Mouse (Mus musculus) liver, embryonic 16.5 days (tissue): Measurements from ENCODE around the gene Zbtb17. TPM values are rescaled to one million over a fixed set of nuclear protein-coding genes. Genes with fewer than 3 reads are reported as not detected.

Experiments used
- ATAC-seq: fragments of 200-750 bp; cut with Nextera tagmentation; 2 replicates; pipeline ENCODE4 v1.8.0; 2017; ENCODE audit warnings: low read depth, mild to moderate bottlenecking, moderate number of reproducible peaks, moderate library complexity
- H3K27ac ChIP-seq: fragments of 300-500 bp; sonication (generic); 2 replicates; pipeline ENCODE4 v1.5.1; 2014; ENCODE audit warnings: mild to moderate bottlenecking, low read length
- H3K27me3 ChIP-seq: fragments of 300-500 bp; sonication (generic); 2 replicates; pipeline ENCODE4 v1.6.1; 2014; ENCODE audit warnings: low read depth, low read length, mixed read lengths; ENCODE audit not compliant: control insufficient read depth, insufficient read depth
- H3K36me3 ChIP-seq: fragments of 300-500 bp; sonication (generic); 2 replicates; pipeline ENCODE4 v1.6.1; 2014; ENCODE audit warnings: mild to moderate bottlenecking; ENCODE audit not compliant: control insufficient read depth, insufficient read depth
- H3K4me1 ChIP-seq: fragments of 300-500 bp; sonication (generic); 2 replicates; pipeline ENCODE4 v1.6.1; 2014; ENCODE audit warnings: low read depth, low read length, mixed read lengths; ENCODE audit not compliant: control insufficient read depth
- H3K4me2 ChIP-seq: fragments of 300-500 bp; sonication (generic); 2 replicates; pipeline ENCODE4 v1.6.1; 2014; ENCODE audit warnings: low read depth, low read length, mixed read lengths
- H3K4me3 ChIP-seq: fragments of 300-500 bp; sonication (generic); 2 replicates; pipeline ENCODE4 v1.5.1; 2014; ENCODE audit warnings: low read depth, mild to moderate bottlenecking, low read length
- H3K9ac ChIP-seq: fragments of 300-500 bp; sonication (generic); 2 replicates; pipeline ENCODE4 v1.6.1; 2014; ENCODE audit warnings: low read depth, low read length
- H3K9me3 ChIP-seq: fragments of 300-500 bp; sonication (generic); replicated peaks from 2 replicates; pipeline ENCODE4 v1.6.1; 2016; ENCODE audit warnings: low read length; ENCODE audit not compliant: control insufficient read depth
- WGBS: fragments of 180-500 bp; shearing (Covaris S2); extraction: QIAGEN DNeasy Blood & Tissue Kit; methylation state at CpG from one replicate; pipeline ENCODE4 v1.1.7; 2014; ENCODE audit not compliant: insufficient replicate concordance; 5-methylcytosine and 5-hydroxymethylcytosine counted together
- polyA plus RNA-seq: library from polyadenylated mRNA; unstranded; fragments of >200 nt; fragmentation: Nextera tagmentation; extraction: Ambion mirVana; gene quantifications from 2 replicates; pipeline ENCODE4 v1.2.1, GENCODE M21; 2015

The Zbtb17 gene
- 6.6 and 7.9 TPM in 2 replicates for polyA plus RNA-seq

GRCm38 (mm10) chr4:141444451-141445327, at the start of gene Zbtb17:
Gene Zbtb17 (plus strand): TSS chr4:141444654.
- Histone ChIP-seq H3K9ac (peak within 1 kb of the TSS; percentile 90), H3K4me3 (peak within 1 kb of the TSS; percentile 99), H3K4me1 (peaks cover 15% of the 10 kb centered on the region), H3K9me3 (no peaks in the 10 kb centered on the region), H3K27ac (peak within 1 kb of the TSS; percentile 53; the same call in 1 of the 2 replicates), H3K4me2 (peak within 1 kb of the TSS; percentile 91), H3K36me3 (0 out of 2 replicates have a peak, but pooled peaks cover 5% of the 10 kb centered on the region), H3K27me3 (no peaks in the 10 kb centered on the region)
- under 1% methylated on average over 68 of the region's 102 CpGs for WGBS
- peak; percentile 91 for ATAC-seq

- no peaks in the 10 kb centered on the region for H3K36me3 ChIP-seq
- no peaks in the 10 kb centered on the region for H3K27me3 ChIP-seq
- H3K27ac ChIP-seq = no peak overlapping the region
- 19% methylated on average over 16 of the region's 16 CpGs for WGBS
- H3K4me2 ChIP-seq = no peak overlapping the region
- no peak overlapping the region for H3K4me3 ChIP-seq
- no peaks in the 10 kb centered on the region for H3K4me1 ChIP-seq
- H3K9ac ChIP-seq = no peak overlapping the region
- no peaks in the 10 kb centered on the region for H3K9me3 ChIP-seq
- no peak for ATAC-seq
Measured at GRCm38 (mm10) chr4:141394751-141395150, 49.7 kb upstream of the Zbtb17 start.

- no peak overlapping the region for H3K27ac ChIP-seq
- 64% methylated on average over 12 of the region's 12 CpGs for WGBS
- no peak for ATAC-seq
- no peak overlapping the region for H3K4me3 ChIP-seq
- H3K27me3 ChIP-seq = no peaks in the 10 kb centered on the region
- H3K36me3 ChIP-seq = no peaks in the 10 kb centered on the region
- no peak overlapping the region for H3K4me2 ChIP-seq
- no peak overlapping the region for H3K9ac ChIP-seq
- H3K4me1 ChIP-seq = no peaks in the 10 kb centered on the region
- no peaks in the 10 kb centered on the region for H3K9me3 ChIP-seq
Measured at GRCm38 (mm10) chr4:141397861-141398260, 46.6 kb upstream of the Zbtb17 start.

- Histone ChIP-seq H3K4me2 (no peak within 1 kb of the TSS), H3K9ac (no peak within 1 kb of the TSS), H3K36me3 (no peaks in the 10 kb centered on the region), H3K9me3 (no peaks in the 10 kb centered on the region), H3K4me1 (no peaks in the 10 kb centered on the region), H3K27ac (no peak within 1 kb of the TSS), H3K27me3 (no peaks in the 10 kb centered on the region), H3K4me3 (no peak within 1 kb of the TSS)
- ATAC-seq = no peak
- 51% methylated on average over 12 of the region's 12 CpGs for WGBS
Measured at GRCm38 (mm10) chr4:141398545-141398944, 45.9 kb upstream of the Zbtb17 start, which contains the start of gene Clcnka. Gene Clcnka (minus strand): TSS chr4:141398724.

GRCm38 (mm10) chr4:141400171-141400570, 44.3 kb upstream of the Zbtb17 start:
- Histone ChIP-seq H3K9me3 (no peaks in the 10 kb centered on the region), H3K27me3 (no peaks in the 10 kb centered on the region), H3K4me1 (peaks cover 2% of the 10 kb centered on the region; the same call in 1 of the 2 replicates), H3K27ac (no peak overlapping the region), H3K36me3 (no peaks in the 10 kb centered on the region), H3K4me3 (no peak overlapping the region), H3K9ac (no peak overlapping the region), H3K4me2 (no peak overlapping the region)
- WGBS = 68% methylated on average over 15 of the region's 15 CpGs
- ATAC-seq = no peak

- no peaks in the 10 kb centered on the region for H3K36me3 ChIP-seq
- H3K9me3 ChIP-seq = no peaks in the 10 kb centered on the region
- H3K27me3 ChIP-seq = peaks cover 4% of the 10 kb centered on the region; the same call in 1 of the 2 replicates
- H3K27ac ChIP-seq = no peak overlapping the region
- H3K4me2 ChIP-seq = no peak overlapping the region
- H3K4me1 ChIP-seq = peaks cover 2% of the 10 kb centered on the region; the same call in 1 of the 2 replicates
- peak; percentile 30 for ATAC-seq
- no peak overlapping the region for H3K4me3 ChIP-seq
- WGBS = 12% methylated on average over 15 of the region's 15 CpGs
- no peak overlapping the region for H3K9ac ChIP-seq
Measured at GRCm38 (mm10) chr4:141404518-141405313, 39.7 kb upstream of the Zbtb17 start.

GRCm38 (mm10) chr4:141405314-141405622, 39.2 kb upstream of the Zbtb17 start:
- no peak for ATAC-seq
- Histone ChIP-seq H3K27ac (no peak overlapping the region), H3K4me3 (no peak overlapping the region), H3K36me3 (no peaks in the 10 kb centered on the region), H3K4me1 (peaks cover 2% of the 10 kb centered on the region; the same call in 1 of the 2 replicates), H3K9ac (no peak overlapping the region), H3K4me2 (no peak overlapping the region), H3K9me3 (no peaks in the 10 kb centered on the region), H3K27me3 (peaks cover 4% of the 10 kb centered on the region; the same call in 1 of the 2 replicates)
- 63% methylated on average over 3 of the region's 3 CpGs for WGBS

- Histone ChIP-seq H3K9ac (no peak overlapping the region), H3K36me3 (no peaks in the 10 kb centered on the region), H3K4me3 (no peak overlapping the region), H3K27me3 (peaks cover 4% of the 10 kb centered on the region; the same call in 1 of the 2 replicates), H3K4me2 (no peak overlapping the region), H3K27ac (no peak overlapping the region), H3K9me3 (no peaks in the 10 kb centered on the region), H3K4me1 (peaks cover 2% of the 10 kb centered on the region; the same call in 1 of the 2 replicates)
- ATAC-seq = no peak
- WGBS = 34% methylated on average over 14 of the region's 14 CpGs
Measured at GRCm38 (mm10) chr4:141406516-141407299, 37.7 kb upstream of the Zbtb17 start.
